Comparison of ENCODE assay signal across 9 mouse cellular contexts in genomic region chr8:80814087-80814791, GRCm38 (mm10).
DNase-seq lines count a peak whose midpoint lies in the region; ATAC-seq and TF ChIP-seq lines count a peak whose summit lies in the region.
"Had no signal": no experiment of that assay in that cellular context is flagged by ENCODE, and none has a peak within 500 bp of the region (broad histone marks: within the 10 kb centered on the region; RNA-seq: fewer than 3 reads in every experiment).

No protein-coding gene starts in this region.

- H3K4me1 ChIP-seq in midbrain, embryonic 14.5 days (ENCODE audit: control insufficient read depth, insufficient read depth, low read length): peaks cover 9% of the 10 kb centered on the region; the same call in 1 of the 2 replicates
- peaks cover 19% of the 10 kb centered on the region for H3K4me1 ChIP-seq in liver, embryonic 12.5 days

- H3K9ac ChIP-seq in midbrain, embryonic 14.5 days (replicated peaks; ENCODE audit: low read length): no peak overlapping the region
- no peak overlapping the region for H3K9ac ChIP-seq in liver, embryonic 12.5 days

- no peaks in the 10 kb centered on the region for H3K27me3 ChIP-seq in midbrain, embryonic 14.5 days (ENCODE audit: control insufficient read depth, insufficient read depth, low read length)
- H3K27me3 ChIP-seq in liver, embryonic 12.5 days (replicated peaks): no peaks in the 10 kb centered on the region

- no peaks in the 10 kb centered on the region for H3K9me3 ChIP-seq in midbrain, embryonic 14.5 days (ENCODE audit: control insufficient read depth, low read length)
- no peaks in the 10 kb centered on the region for H3K9me3 ChIP-seq in liver, embryonic 12.5 days (replicated peaks)

- peak overlapping the region; percentile 91 for H3K27ac ChIP-seq in gastrocnemius, adult 2 months
- H3K27ac ChIP-seq in midbrain, embryonic 14.5 days (replicated peaks; ENCODE audit: low read depth, low read length): no peak overlapping the region
- no peak overlapping the region for H3K27ac ChIP-seq in liver, embryonic 12.5 days

- intact Hi-C loops in gastrocnemius, adult 2 months (cut with DNase I): loop anchor here (5.0 kb wide), 3 partner anchors 33 to 63 kb away; no protein-coding TSS in a partner anchor
- intact Hi-C loops in heart, postnatal 10 days (cut with DNase I): loop anchor here (2.0 kb wide), 1 partner anchor 37 kb away; no protein-coding TSS in a partner anchor

- peak overlapping the region; percentile 55 for H3K4me3 ChIP-seq in gastrocnemius, adult 2 months
- H3K4me3 ChIP-seq in midbrain, embryonic 14.5 days (replicated peaks; ENCODE audit: low read depth, low read length): no peak overlapping the region
- no peak overlapping the region for H3K4me3 ChIP-seq in liver, embryonic 12.5 days

- no peaks in the 10 kb centered on the region for H3K36me3 ChIP-seq in midbrain, embryonic 14.5 days (ENCODE audit: control insufficient read depth, insufficient read depth, low read length)
- H3K36me3 ChIP-seq in liver, embryonic 12.5 days: peaks cover 35% of the 10 kb centered on the region

- TF ChIP-seq CTCF in gastrocnemius, adult 2 months (IDR thresholded peaks at IDR 0.05): no peak

- peak overlapping the region; percentile 4; the same call in 1 of the 2 replicates for H3K4me2 ChIP-seq in midbrain, embryonic 14.5 days (ENCODE audit: low read length)
- H3K4me2 ChIP-seq in liver, embryonic 12.5 days: no peak overlapping the region
- H3K4me2 ChIP-seq: liver, embryonic 11.5 days had no signal

- WGBS in midbrain, embryonic 14.5 days: 51% methylated on average over 13 of the region's 13 CpGs
- WGBS in liver, embryonic 12.5 days (ENCODE audit: insufficient replicate concordance): 72% methylated on average over 13 of the region's 13 CpGs

- DNase-seq in gastrocnemius, adult 2 months: peak; percentile 59
- no peak for DNase-seq in gastrocnemius, adult 8-10 months (ENCODE audit: low spot score in 2 of 2)
- DNase-seq in R1 (ENCODE audit: low read depth, low spot score): peak; percentile 23
- DNase-seq in heart, postnatal 10 days: peak; percentile 65 to 69
- DNase-seq in midbrain, embryonic 14.5 days: no peak

- ATAC-seq in midbrain, embryonic 14.5 days (ENCODE audit: low FRiP score, low TSS enrichment): peak; percentile 57
- ATAC-seq in liver, embryonic 12.5 days: no peak; the same call in 1 of the 2 replicates
- ATAC-seq in erythroblast, adult 5-6 weeks (replicated peaks; ENCODE audit: low FRiP score, poor library complexity, severe bottlenecking): no peak
- no peak for ATAC-seq in megakaryocyte progenitor cell, adult 5-6 weeks (replicated peaks; ENCODE audit: poor library complexity)

Comparison
In these comparisons a context has a peak if more than half of its experiments do, and no peak if none do; other contexts are left out.
1. DNase-seq: peak in gastrocnemius, adult 2 months (single experiment), R1 (single experiment) and heart, postnatal 10 days (2 of 2); none in gastrocnemius, adult 8-10 months (0 of 2) and midbrain, embryonic 14.5 days (single experiment).